Mouse (Mus musculus) lung, embryonic 14.5 days (tissue): Measurements from ENCODE around the gene Rdh16f2. TPM values are rescaled to one million over a fixed set of nuclear protein-coding genes. Genes with fewer than 3 reads are reported as not detected.
"Not testable (repeated sequence)": the region's sequence is repeated elsewhere in the genome, so short reads cannot be mapped to it uniquely, and the experiment has no call there.

Experiments used
- ATAC-seq: fragments of 200-750 bp; cut with Nextera tagmentation; 2 replicates; pipeline ENCODE4 v1.8.0; 2017; ENCODE audit warnings: mild to moderate bottlenecking, moderate TSS enrichment, moderate library complexity; ENCODE audit not compliant: insufficient read depth
- DNase-seq: peaks from one replicate; pipeline ENCODE4 v3.0.0-alpha.2; 2015
- H3K27ac ChIP-seq: fragments of 300-500 bp; sonication (generic); 2 replicates; pipeline ENCODE4 v1.5.1; 2014; ENCODE audit warnings: low read depth, mild to moderate bottlenecking, moderate library complexity
- H3K27me3 ChIP-seq: fragments of 300-500 bp; sonication (generic); 2 replicates; pipeline ENCODE4 v1.6.1; 2014; ENCODE audit warnings: low read length, control low read depth; ENCODE audit not compliant: insufficient read depth
- H3K36me3 ChIP-seq: fragments of 300-500 bp; sonication (generic); 2 replicates; pipeline ENCODE4 v1.6.1; 2014; ENCODE audit warnings: control low read depth; ENCODE audit not compliant: insufficient read depth
- H3K4me1 ChIP-seq: fragments of 300-500 bp; sonication (generic); 2 replicates; pipeline ENCODE4 v1.6.1; 2014; ENCODE audit warnings: antibody characterized with exemption, control low read depth; ENCODE audit not compliant: insufficient read depth
- H3K4me2 ChIP-seq: fragments of 300-500 bp; sonication (generic); 2 replicates; pipeline ENCODE4 v1.6.1; 2014; ENCODE audit warnings: mild to moderate bottlenecking
- H3K4me3 ChIP-seq: fragments of 300-500 bp; sonication (generic); 2 replicates; pipeline ENCODE4 v1.5.1; 2014; ENCODE audit warnings: low read depth, low read length
- H3K9ac ChIP-seq: fragments of 300-500 bp; sonication (generic); 2 replicates; pipeline ENCODE4 v1.6.1; 2014
- H3K9me3 ChIP-seq: fragments of 300-500 bp; sonication (generic); 2 replicates; pipeline ENCODE4 v1.6.1; 2016; ENCODE audit warnings: low read depth, low read length, control low read depth
- CTCF ChIP-seq: IDR thresholded peaks from 2 replicates; pipeline ENCODE4 v1.5.1; 2016; ENCODE audit warnings: antibody characterized with exemption, low read depth
- WGBS: fragments of 180-500 bp; shearing (Covaris S2); extraction: QIAGEN DNeasy Blood & Tissue Kit; methylation state at CpG from one replicate; pipeline ENCODE4 v1.1.7; 2014; 5-methylcytosine and 5-hydroxymethylcytosine counted together
- polyA plus RNA-seq: library from polyadenylated mRNA; unstranded; fragments of >200 nt; fragmentation: Nextera tagmentation; extraction: Ambion mirVana; gene quantifications from 2 replicates; pipeline ENCODE4 v1.2.1, GENCODE M21; 2014

The Rdh16f2 gene
- polyA plus RNA-seq, 1 experiment from 2014 or later = not detected

DNA sequence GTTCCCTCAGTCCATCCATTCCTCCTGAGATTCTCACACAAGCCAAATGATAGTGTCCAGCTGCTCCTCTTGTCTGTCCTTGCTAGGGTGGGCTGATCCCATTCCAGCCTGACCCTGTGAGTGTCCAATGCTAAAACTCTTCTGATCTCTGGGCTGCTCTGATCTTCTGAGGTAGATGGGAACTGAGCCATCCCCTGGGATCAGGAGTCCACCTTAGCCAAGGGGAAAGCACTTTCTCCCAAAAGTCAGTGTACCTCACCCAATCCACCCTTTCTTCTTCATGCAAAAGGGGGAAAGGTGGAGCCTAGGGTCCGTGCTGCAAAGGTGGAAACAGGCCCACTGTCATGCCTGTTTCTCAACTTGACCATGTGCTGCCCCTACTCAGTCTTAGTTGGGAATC, 25.2 kb downstream of the Rdh16f2 start:
- TF ChIP-seq CTCF = no peak
- H3K4me2 ChIP-seq = no peak overlapping the region
- H3K4me3 ChIP-seq = no peak overlapping the region
- no peak overlapping the region for H3K27ac ChIP-seq
- ATAC-seq (no peak), DNase-seq (no peak)
- H3K9ac ChIP-seq = no peak overlapping the region
- no peaks in the 10 kb centered on the region; the same call in 1 of the 2 replicates for H3K4me1 ChIP-seq
- H3K27me3 ChIP-seq = no peaks in the 10 kb centered on the region
- no peaks in the 10 kb centered on the region for H3K36me3 ChIP-seq
- H3K9me3 ChIP-seq = no peaks in the 10 kb centered on the region
- WGBS = 77% methylated on average over 1 of the region's 1 CpGs

GRCm38 (mm10) chr10:127893163-127894022, 27.1 kb downstream of the Rdh16f2 start:
- H3K27ac ChIP-seq, H3K36me3 ChIP-seq, H3K4me1 ChIP-seq, H3K9me3 ChIP-seq, H3K4me3 ChIP-seq, H3K27me3 ChIP-seq, H3K4me2 ChIP-seq, H3K9ac ChIP-seq: not testable (repeated sequence)
- WGBS = 44% methylated on average over 5 of the region's 5 CpGs
- ATAC-seq = peak; percentile 76; the same call in 1 of the 2 replicates
- peak; percentile 61 for DNase-seq

- no peak for ATAC-seq
Observed at GRCm38 (mm10) chr10:127896705-127897104, 30.4 kb downstream of the Rdh16f2 start.

GRCm38 (mm10) chr10:127897506-127897905, 31.2 kb downstream of the Rdh16f2 start:
- Histone ChIP-seq H3K27me3 (no peaks in the 10 kb centered on the region), H3K9me3 (no peaks in the 10 kb centered on the region), H3K4me3 (no peak overlapping the region), H3K4me2 (no peak overlapping the region), H3K36me3 (no peaks in the 10 kb centered on the region), H3K4me1 (no peaks in the 10 kb centered on the region; the same call in 1 of the 2 replicates), H3K9ac (no peak overlapping the region), H3K27ac (no peak overlapping the region)
- no peak for TF ChIP-seq CTCF
- ATAC-seq (no peak), DNase-seq (no peak)
- WGBS = 79% methylated on average over 3 of the region's 3 CpGs

More at GRCm38 (mm10) chr10:127896705-127897104, 30.4 kb downstream of the Rdh16f2 start:
- Histone ChIP-seq H3K9me3 (no peaks in the 10 kb centered on the region), H3K4me2 (no peak overlapping the region), H3K4me3 (no peak overlapping the region), H3K27me3 (no peaks in the 10 kb centered on the region), H3K27ac (no peak overlapping the region), H3K9ac (no peak overlapping the region), H3K4me1 (no peaks in the 10 kb centered on the region; the same call in 1 of the 2 replicates), H3K36me3 (no peaks in the 10 kb centered on the region)
- TF ChIP-seq CTCF = no peak
- WGBS = 53% methylated on average over 5 of the region's 5 CpGs
- DNase-seq = no peak

DNA sequence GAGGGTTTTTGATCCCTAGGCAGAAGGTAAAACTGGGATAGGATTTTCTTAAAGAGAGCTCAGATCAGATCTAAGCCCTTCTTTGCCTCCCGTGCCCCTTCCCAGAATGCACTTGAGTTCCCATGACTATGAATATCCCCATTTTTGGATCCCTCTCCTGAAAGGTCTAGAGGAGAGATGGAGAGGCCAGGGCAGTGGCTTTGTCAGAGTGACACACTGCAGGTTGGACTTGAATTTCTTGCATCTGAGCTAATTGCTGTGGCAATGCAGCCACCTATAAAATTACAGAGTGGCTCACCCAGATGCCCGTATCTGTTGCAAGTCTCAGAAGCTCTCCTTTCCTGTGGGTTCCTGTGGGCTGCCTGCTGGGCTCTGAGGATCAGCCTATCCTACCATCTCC, 31.9 kb downstream of the Rdh16f2 start, which contains the start of gene Sdr9c7:
Gene Sdr9c7 (plus strand): TSS at position 301 of the 400 bp plus-strand sequence.
- no peak for TF ChIP-seq CTCF
- Histone ChIP-seq H3K4me1 (no peaks in the 10 kb centered on the region; the same call in 1 of the 2 replicates), H3K9ac (no peak within 1 kb of the TSS), H3K4me2 (no peak within 1 kb of the TSS), H3K4me3 (no peak within 1 kb of the TSS), H3K9me3 (no peaks in the 10 kb centered on the region), H3K27me3 (no peaks in the 10 kb centered on the region), H3K27ac (no peak within 1 kb of the TSS), H3K36me3 (no peaks in the 10 kb centered on the region)
- ATAC-seq (no peak), DNase-seq (no peak)
- 80% methylated on average over 2 of the region's 2 CpGs for WGBS

- H3K4me1 ChIP-seq = no peaks in the 10 kb centered on the region
- no peaks in the 10 kb centered on the region for H3K27me3 ChIP-seq
- H3K4me3 ChIP-seq = no peak overlapping the region
- no peaks in the 10 kb centered on the region for H3K36me3 ChIP-seq
- no peak overlapping the region for H3K27ac ChIP-seq
- no peak for TF ChIP-seq CTCF
- no peak for DNase-seq
- no peak for ATAC-seq
- no peaks in the 10 kb centered on the region for H3K9me3 ChIP-seq
- no peak overlapping the region for H3K4me2 ChIP-seq
- WGBS = 52% methylated on average over 5 of the region's 5 CpGs
- H3K9ac ChIP-seq = no peak overlapping the region
Observed at GRCm38 (mm10) chr10:127899783-127900182, 33.5 kb downstream of the Rdh16f2 start.

DNA sequence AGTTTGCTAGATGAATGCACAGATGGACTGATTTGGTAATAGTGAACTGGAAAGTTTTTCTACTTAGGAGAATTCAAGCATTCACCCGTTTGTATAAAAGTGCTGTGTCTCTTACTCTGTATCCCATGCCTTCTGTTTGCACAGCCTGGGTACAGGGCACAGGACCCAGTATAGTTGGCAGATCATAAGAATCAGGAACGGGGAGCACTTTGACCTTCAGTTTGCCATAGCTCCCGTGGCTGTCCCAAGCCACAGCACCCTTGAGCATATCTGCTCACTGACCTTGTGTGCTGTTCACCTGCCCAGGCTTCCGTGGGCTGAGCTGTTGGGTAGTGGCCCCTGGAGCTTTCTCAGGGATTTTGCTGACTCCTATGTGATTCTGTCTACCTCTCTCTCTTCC, 35.5 kb downstream of the Rdh16f2 start:
- peaks cover 4% of the 10 kb centered on the region; the same call in 1 of the 2 replicates for H3K4me1 ChIP-seq
- H3K4me2 ChIP-seq = no peak overlapping the region
- no peaks in the 10 kb centered on the region for H3K9me3 ChIP-seq
- no peak for ATAC-seq
- no peak for DNase-seq
- no peak overlapping the region for H3K9ac ChIP-seq
- 69% methylated on average over 4 of the region's 4 CpGs for WGBS
- no peaks in the 10 kb centered on the region for H3K27me3 ChIP-seq
- no peaks in the 10 kb centered on the region for H3K36me3 ChIP-seq
- no peak for TF ChIP-seq CTCF
- H3K27ac ChIP-seq = no peak overlapping the region
- no peak overlapping the region for H3K4me3 ChIP-seq
